Mouse (Mus musculus) adrenal gland, postnatal 36 days (tissue): ENCODE data around the gene Sox14. TPM values are rescaled to one million over a fixed set of nuclear protein-coding genes. Genes with fewer than 3 reads are reported as not detected.
A peak's percentile ranks its signal among the peaks of the same experiment; 100 is the strongest.

Experiments
- DNase-seq, 2 experiments: peaks; one replicate each; pipeline ENCODE4 v3.0.0; 2021; ENCODE audit warnings: mixed read lengths in 1 of 2
- long read RNA-seq, 2 experiments: library from polyadenylated mRNA; stranded (forward); transcript quantifications; one replicate each; pipeline ENCODE4 v2.0.0; 2021; ENCODE audit warnings: borderline sequencing depth in 2 of 2
- total RNA-seq, 2 experiments: library from RNA; stranded (reverse); gene quantifications; 2 replicates each; pipeline ENCODE4 v1.2.3; 2021

Gene Sox14
- total RNA-seq = not detected
- long read RNA-seq, experiment 1 = 0 reads
- long read RNA-seq, experiment 2 = 0 reads

GRCm38 (mm10) chr9:99875618-99876372 is at the start of gene Sox14:
Sox14 (minus strand) TSS chr9:99876170.
- DNase-seq = no peak

DNA sequence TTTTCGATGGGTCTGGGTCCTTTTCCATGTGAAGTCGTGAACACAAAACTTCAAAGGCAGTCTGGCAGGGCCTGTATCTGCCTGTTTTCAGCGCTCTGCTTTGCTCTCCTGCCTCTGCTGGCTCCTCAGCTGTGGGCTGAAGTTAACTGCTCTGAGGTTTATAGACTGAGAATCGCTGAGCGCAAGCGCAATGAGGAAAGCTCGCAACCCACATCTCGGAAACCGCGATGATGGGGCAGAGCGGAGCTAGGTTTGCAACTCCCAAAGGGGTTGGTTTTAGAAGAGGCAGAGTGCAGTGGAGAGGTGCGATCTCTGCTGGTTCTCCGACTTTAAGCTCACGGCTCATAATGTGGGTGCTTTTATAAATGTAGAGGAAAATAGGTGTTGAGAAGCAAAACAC is 3.3 kb upstream of the Sox14 start:
- no peak for DNase-seq

- DNase-seq = no peak
Observed at GRCm38 (mm10) chr9:99878588-99878987, 2.6 kb upstream of the Sox14 start.

DNA sequence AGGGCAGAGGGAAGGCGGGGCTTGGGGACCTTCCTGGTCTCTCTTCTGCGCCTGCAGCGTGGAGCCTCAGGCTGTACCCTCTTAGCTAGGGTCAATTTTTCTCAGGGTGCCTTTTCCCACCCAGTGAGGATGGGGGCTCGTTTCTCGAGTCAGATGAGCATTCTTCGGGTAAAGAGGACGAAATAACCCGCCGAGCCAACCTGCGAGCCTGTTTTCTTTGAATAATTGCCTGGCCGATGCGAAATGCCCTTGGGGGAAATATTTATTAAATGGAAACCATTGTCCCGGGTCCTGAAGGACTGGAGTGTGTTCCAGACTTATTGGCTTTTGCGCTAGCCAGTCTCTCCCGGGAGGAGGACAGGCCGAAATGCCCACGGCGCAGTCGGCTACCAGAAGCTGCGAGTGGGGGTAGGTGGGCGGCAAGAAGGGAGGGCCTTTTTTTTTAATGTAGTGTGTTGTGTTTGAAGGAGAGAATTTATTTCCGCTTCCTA is 1.1 kb upstream of the Sox14 start:
- DNase-seq = no peak

DNA sequence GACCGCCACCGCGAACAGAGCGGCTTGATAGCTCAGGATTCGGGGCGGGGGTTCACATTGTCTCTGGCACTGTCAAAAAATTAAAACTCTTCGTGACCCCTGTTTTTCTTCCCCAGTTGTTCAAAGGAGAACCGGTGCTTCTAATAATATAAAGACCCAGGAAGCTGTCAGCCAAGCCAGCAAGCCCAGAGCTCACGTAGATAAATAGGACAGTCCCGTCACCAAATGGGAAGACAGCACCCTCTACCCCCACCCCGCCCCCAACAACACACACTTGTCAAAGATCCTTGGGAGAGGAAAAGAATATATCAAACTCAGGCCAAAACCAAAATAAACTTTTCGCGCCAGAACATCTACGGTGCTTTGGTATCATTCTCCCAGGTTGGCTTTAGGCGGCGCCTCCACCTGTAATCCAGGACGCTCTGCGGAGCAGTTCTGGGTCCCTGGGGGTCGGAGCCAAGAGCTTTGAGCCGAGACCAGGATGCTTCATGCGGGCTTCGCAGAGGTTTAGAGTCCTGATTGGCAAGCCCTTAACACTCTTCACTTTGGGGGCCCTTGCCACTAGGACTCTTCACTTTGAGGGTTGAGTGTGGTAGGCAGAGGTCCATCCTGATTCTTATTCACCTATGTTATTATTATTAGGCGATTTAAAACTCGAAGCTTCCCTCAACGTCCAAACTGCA is 544 bp upstream of the Sox14 start:
- DNase-seq = no peak

DNA sequence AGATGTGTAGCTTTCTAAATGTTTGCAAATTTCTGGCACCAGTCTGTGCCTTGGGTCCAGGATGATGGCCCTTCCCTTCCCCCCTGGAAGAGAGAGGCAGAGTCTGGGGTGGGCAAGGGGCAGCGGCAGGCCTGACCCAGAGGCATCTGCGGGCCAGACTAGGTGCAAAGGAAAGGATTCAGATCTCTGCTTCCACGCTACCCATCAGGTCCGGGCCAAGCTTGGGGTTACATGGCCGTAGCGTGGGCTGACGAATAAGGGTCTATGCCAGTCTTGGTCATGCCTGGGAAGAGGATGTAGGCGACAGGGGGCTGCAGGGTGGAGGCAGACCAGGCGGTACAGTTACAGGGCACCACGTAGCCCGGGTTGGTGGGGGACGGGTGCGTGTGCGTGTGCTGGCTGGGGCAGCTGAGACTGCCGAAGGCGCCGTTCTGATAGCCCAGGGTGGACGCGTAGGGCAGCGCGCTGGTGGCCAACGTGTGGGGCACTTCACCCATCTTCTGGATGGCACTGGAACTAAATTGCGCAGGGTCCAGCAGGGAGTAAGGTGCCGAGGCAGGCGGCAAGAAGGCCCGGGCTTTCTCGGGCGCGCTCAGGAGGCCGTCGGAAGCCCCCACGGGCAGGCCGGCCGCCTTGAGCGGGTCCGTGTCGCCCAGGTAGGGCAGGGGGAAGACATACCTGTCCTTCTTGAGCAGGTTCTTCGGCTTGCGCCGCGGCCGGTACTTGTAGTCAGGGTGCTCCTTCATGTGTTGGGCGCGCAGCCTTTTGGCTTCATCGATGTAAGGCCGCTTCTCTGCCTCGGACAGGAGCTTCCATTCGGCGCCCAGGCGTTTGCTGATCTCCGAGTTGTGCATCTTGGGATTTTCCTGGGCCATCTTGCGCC is 994 bp downstream of the Sox14 start:
- DNase-seq = no peak

- DNase-seq = no peak
Observed at GRCm38 (mm10) chr9:99873721-99874120, 2.2 kb downstream of the Sox14 start.

GRCm38 (mm10) chr9:99873116-99873620 is 2.8 kb downstream of the Sox14 start:
- DNase-seq = no peak

DNA sequence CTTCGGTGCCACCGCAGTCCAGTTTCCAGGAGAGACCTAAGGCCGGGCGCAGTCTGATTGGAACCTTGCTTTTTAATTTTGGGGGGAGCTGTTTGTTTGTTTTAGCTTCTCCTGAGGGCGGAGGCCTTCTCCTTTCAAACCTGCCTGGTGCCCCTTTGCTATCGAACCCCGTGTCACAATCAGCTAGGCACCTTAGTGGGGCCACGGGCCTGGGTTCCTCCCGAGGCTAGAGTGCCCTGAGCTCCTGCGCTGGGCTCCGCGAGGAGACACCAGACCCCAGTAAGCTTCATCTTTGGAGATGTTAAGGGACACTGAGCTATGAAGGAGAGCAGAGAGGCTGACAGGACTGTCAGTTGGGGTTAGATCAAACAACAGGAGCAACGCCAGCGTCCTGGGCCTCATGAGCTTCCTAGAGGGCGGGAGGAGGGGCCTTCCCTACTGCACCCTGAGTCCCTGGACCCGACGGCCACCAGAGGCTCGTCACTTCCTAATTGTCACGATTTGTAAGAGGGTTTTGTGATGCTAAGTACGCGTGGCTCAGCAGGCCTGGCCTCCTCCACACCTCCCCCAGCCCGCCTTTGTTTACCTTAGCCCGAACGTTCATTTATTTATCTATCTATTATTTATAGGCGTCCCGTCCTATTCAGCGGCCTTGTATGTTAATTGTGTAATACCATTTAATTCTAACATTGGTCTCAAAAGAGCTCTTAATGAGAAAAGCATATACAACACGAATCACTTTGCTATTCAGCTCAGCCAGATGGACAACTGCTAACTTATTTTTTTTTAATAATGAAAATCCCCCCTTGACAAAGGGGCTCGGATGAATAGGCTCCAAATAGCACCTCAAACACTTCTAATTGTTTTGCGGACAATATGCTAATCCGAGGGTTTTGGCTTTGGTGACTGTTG is 3.5 kb downstream of the Sox14 start:
- DNase-seq = no peak

DNA sequence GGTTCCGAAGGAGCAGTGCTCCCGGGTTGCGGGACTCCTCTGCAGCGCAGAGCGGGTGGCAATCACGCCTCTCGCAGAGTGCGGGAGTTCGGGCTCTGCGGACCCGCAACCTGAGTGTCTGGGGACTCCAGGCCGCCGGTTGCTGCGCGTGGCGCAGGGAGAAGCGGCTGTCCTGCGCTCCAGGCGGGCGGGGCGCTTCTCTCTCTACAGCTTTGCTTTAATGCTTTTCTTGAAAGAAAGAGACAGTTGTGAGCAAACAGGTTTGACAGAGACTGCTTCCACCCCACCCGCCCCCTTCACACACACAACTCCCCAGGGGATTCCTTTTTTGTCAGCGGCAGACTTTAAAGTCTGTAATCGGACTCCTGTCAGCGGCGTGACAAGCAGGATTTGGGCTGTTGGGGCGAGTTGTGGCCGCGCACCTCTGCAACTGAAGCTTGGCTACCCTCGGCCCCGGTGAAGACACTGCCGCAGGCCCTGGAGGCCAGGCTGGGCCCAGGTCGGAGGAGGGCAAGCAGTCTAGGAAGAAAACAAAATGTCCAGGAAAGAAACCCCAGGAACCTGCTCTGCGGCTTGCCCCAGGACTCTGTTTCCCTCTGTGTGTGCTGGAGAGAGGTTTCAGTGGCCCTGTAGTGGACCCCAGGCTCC is 4.3 kb downstream of the Sox14 start:
- DNase-seq = no peak

GRCm38 (mm10) chr9:99870780-99871555 is 5.0 kb downstream of the Sox14 start:
- DNase-seq = no peak

DNA sequence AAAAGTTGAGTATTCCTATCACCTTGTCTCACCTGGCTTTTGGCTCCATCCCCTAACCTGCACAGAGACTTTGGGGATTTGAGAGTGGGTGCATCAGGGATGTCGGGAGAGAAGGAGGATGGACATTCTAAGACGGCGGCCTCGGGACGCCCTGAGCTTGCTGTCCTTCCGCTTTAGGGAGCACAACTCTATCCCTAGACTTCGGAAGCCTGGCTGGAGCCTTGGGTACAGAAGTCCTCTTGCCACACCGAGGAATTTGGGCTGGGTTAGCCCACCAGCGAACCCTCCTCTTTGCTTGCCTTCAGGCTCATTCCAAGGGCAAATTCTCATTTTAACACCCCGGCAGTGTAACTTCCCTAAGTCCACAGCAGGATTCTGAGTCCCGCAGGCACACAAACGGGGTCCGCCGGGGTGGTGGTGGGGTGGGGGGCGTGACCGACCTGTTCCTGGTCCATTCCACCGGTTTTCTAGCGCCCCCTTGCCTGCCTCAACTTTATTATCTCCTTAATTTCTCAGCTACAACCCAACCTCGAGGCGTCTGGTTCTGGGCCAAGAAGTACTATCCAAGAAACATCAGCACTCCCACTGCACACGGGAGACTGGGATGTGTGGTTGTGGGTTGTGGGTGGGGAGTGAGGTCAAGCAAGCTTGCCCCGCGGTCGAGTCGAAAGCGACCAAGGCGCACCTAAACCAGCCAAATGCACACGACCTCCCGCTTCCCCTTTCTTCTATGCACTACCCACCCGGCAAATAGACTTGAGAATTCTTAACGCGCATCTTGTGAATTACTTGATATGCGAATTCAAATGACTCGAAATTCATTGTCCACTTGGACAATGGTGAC is 5.8 kb downstream of the Sox14 start:
- DNase-seq = no peak

GRCm38 (mm10) chr9:99869275-99869674 is 6.7 kb downstream of the Sox14 start:
- no peak for DNase-seq

GRCm38 (mm10) chr9:99868606-99869005 is 7.4 kb downstream of the Sox14 start:
- peak; percentile 6 to 11 for DNase-seq

GRCm38 (mm10) chr9:99868054-99868453 is 7.9 kb downstream of the Sox14 start:
- DNase-seq = no peak

- DNase-seq = no peak
Observed at GRCm38 (mm10) chr9:99862936-99863335, 13.0 kb downstream of the Sox14 start.

GRCm38 (mm10) chr9:99854486-99854885 is 21.5 kb downstream of the Sox14 start:
- DNase-seq = no peak

- DNase-seq = no peak
Observed at GRCm38 (mm10) chr9:99853356-99853755, 22.6 kb downstream of the Sox14 start.

DNA sequence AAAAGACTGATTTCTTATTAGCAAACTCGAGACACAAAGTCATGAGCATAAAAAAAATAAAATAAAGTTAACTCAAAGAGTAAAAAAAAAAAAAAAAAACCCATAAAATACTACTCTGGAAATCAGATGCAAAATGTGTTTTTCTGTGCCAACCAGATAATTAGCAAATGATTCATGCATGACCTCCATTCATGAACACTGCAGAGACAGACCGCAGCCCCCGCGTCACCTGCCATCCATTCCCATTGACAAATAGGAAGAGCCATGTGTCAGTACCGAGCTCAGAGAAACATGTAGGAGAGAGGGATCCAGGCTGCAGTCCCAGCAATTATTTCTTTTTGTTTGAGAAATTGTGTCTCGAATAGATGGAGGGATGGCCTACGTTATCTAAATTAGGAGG is 25.6 kb downstream of the Sox14 start:
- no peak for DNase-seq
